Mouse (Mus musculus): ENCODE results near the gene Nup107. TPM values are rescaled to one million over a fixed set of nuclear protein-coding genes. Genes with fewer than 3 reads are reported as not detected.

Gene Nup107
- polyA plus RNA-seq, 1 experiment from 2014 or later: 87.5 TPM

- ATAC-seq (ENCODE audit: low FRiP score): no peak
- Histone ChIP-seq H3K4me2 (no peak overlapping the region), H3K9ac (no peak overlapping the region), H3K27ac (no peak overlapping the region), H3K27me3 (no peaks in the 10 kb centered on the region), H3K9me3 (no peaks in the 10 kb centered on the region), H3K4me1 (no peaks in the 10 kb centered on the region), H3K36me3 (replicated peaks) (peaks cover 92% of the 10 kb centered on the region), H3K4me3 (replicated peaks) (no peak overlapping the region)
- 92% methylated on average over 6 of the region's 6 CpGs for WGBS
Measured at GRCm38 (mm10) chr10:117701034-117701829, 91.3 kb downstream of the Nup107 start.

Other genes with a start within 250 kb of the Nup107 start
- gene Cpm, start 163.2 kb downstream of the Nup107 start, polyA plus RNA-seq (2016; fragmentation: Nextera tagmentation; extraction: Ambion mirVana): 5.2 and 6.5 TPM in 2 replicates
- gene Mdm2, start 81.9 kb downstream of the Nup107 start, polyA plus RNA-seq (2016; fragmentation: Nextera tagmentation; extraction: Ambion mirVana): 76.5 and 86.4 TPM in 2 replicates
- 34.1 and 37.4 TPM in 2 replicates for gene Slc35e3, start 46.3 kb downstream of the Nup107 start, polyA plus RNA-seq (2016; fragmentation: Nextera tagmentation; extraction: Ambion mirVana)
- gene Rap1b, start 53.3 kb upstream of the Nup107 start, polyA plus RNA-seq (2016; fragmentation: Nextera tagmentation; extraction: Ambion mirVana): 125 and 130 TPM in 2 replicates

Measured in forebrain, embryonic 12.5 days (tissue).